8 mouse cellular contexts compared by ENCODE assay signal in genomic region chr10:128058601-128059151, GRCm38 (mm10). TPM values are rescaled to one million over a fixed set of nuclear protein-coding genes. Genes with fewer than 3 reads are reported as not detected.
DNase-seq lines count a peak whose midpoint lies in the region; ATAC-seq and TF ChIP-seq lines count a peak whose summit lies in the region.

Gene Ptges3 (plus strand): TSS chr10:128058954.

- peak; percentile 93 for ATAC-seq in forebrain, embryonic 16.5 days
- peak; percentile 92 for ATAC-seq in lung, embryonic 14.5 days (ENCODE audit: insufficient read depth)

- no peaks in the 10 kb centered on the region for H3K27me3 ChIP-seq in forebrain, embryonic 16.5 days (replicated peaks; ENCODE audit: control insufficient read depth, insufficient read depth, low read length)
- no peaks in the 10 kb centered on the region for H3K27me3 ChIP-seq in lung, embryonic 14.5 days (ENCODE audit: insufficient read depth, low read length)
- H3K27me3 ChIP-seq in thymus, adult 2 months (ENCODE audit: control insufficient read depth, insufficient read depth, low read length): no peaks in the 10 kb centered on the region

- no peak for TF ChIP-seq CTCF in layer of hippocampus, adult 2 months (conservative IDR thresholded peaks at IDR 0.05)
- TF ChIP-seq CTCF in lung, embryonic 14.5 days (IDR thresholded peaks at IDR 0.05; ENCODE audit: low read depth): no peak
- TF ChIP-seq CTCF in olfactory bulb, adult 2 months (IDR thresholded peaks at IDR 0.05; ENCODE audit: insufficient read depth, low read depth, low read length): no peak
- 0 out of 2 replicates have a peak, but pooled peaks have one; percentile 39 for TF ChIP-seq CTCF in thymus, adult 2 months (IDR thresholded peaks at IDR 0.05; ENCODE audit: borderline replicate concordance, control insufficient read depth, extremely low read depth, insufficient read depth, low read length, poor library complexity)

- H3K4me2 ChIP-seq in forebrain, embryonic 16.5 days (ENCODE audit: low read length): peak within 1 kb of the TSS; percentile 86
- H3K4me2 ChIP-seq in lung, embryonic 14.5 days: peak within 1 kb of the TSS; percentile 93

- TF ChIP-seq POLR2A in olfactory bulb, adult 2 months (IDR thresholded peaks at IDR 0.05; ENCODE audit: insufficient read depth, low read depth, low read length): peak; percentile 78
- peak; percentile 59 for TF ChIP-seq POLR2A in thymus, adult 2 months (IDR thresholded peaks at IDR 0.05; ENCODE audit: control insufficient read depth, extremely low read depth, insufficient read depth, low read length, poor library complexity)

- H3K4me3 ChIP-seq in ES-E14 (ENCODE audit: insufficient read depth in 1 of 2, low read depth in 1 of 2, low read length in 2 of 2, poor library complexity in 1 of 2, severe bottlenecking in 1 of 2): peak within 1 kb of the TSS; percentile 94 to 97
- H3K4me3 ChIP-seq in forebrain, embryonic 16.5 days (replicated peaks; ENCODE audit: low read length): peak within 1 kb of the TSS; percentile 71
- peak within 1 kb of the TSS; percentile 68 for H3K4me3 ChIP-seq in layer of hippocampus, adult 2 months
- H3K4me3 ChIP-seq in lung, embryonic 14.5 days (ENCODE audit: low read depth, low read length): peak within 1 kb of the TSS; percentile 72
- H3K4me3 ChIP-seq in olfactory bulb, adult 2 months (ENCODE audit: insufficient read depth, low read depth, low read length): peak within 1 kb of the TSS; percentile 65
- peak within 1 kb of the TSS; percentile 96 for H3K4me3 ChIP-seq in thymus, adult 2 months (ENCODE audit: control insufficient read depth, insufficient read depth, low read length)

- in situ Hi-C loops in ES-E14 (cut with MboI; ENCODE audit: low sequenced_read_pairs in 2 of 2, unreplicated experiment in 2 of 2): no loop called here

- peak within 1 kb of the TSS; percentile 97 for H3K27ac ChIP-seq in ES-E14 (ENCODE audit: insufficient read depth, low read depth, low read length, poor library complexity, severe bottlenecking)
- peak within 1 kb of the TSS; percentile 99 for H3K27ac ChIP-seq in forebrain, embryonic 16.5 days (ENCODE audit: low read length)
- H3K27ac ChIP-seq in layer of hippocampus, adult 2 months: peak within 1 kb of the TSS; percentile 98
- peak within 1 kb of the TSS; percentile 97 for H3K27ac ChIP-seq in lung, embryonic 14.5 days (ENCODE audit: low read depth)
- H3K27ac ChIP-seq in olfactory bulb, adult 2 months (ENCODE audit: insufficient read depth, low read depth, low read length): peak within 1 kb of the TSS; percentile 89
- H3K27ac ChIP-seq in thymus, adult 2 months (ENCODE audit: control insufficient read depth, insufficient read depth, low read length): peak within 1 kb of the TSS; percentile 77

- intact Hi-C loops in heart, postnatal 36 days (cut with DNase I): loop anchor here (1.0 kb wide), 1 partner anchor 23 kb away; the partner anchor contains the start of gene Naca

- DNase-seq in ES-E14 (ENCODE audit: low read depth, low spot score): peak; percentile 95
- DNase-seq in cerebellum, adult 11-12 months: peak; percentile 98
- peak; percentile 98 for DNase-seq in heart, postnatal 36 days
- peak; percentile 95 to 98 for DNase-seq in layer of hippocampus, adult 2 months (ENCODE audit: low spot score in 2 of 2)
- DNase-seq in lung, embryonic 14.5 days: peak; percentile 99
- peak; percentile 96 for DNase-seq in thymus, adult 2 months

- H3K9ac ChIP-seq in ES-E14 (ENCODE audit: insufficient read depth, low read depth, low read length, poor library complexity, severe bottlenecking): peak within 1 kb of the TSS; percentile 99
- H3K9ac ChIP-seq in forebrain, embryonic 16.5 days (replicated peaks; ENCODE audit: low read depth, low read length): peak within 1 kb of the TSS; percentile 92
- peak within 1 kb of the TSS; percentile 85 for H3K9ac ChIP-seq in lung, embryonic 14.5 days

- H3K36me3 ChIP-seq in ES-E14 (ENCODE audit: control insufficient read depth, insufficient read depth, low read length, poor library complexity, severe bottlenecking): peaks cover 7% of the 10 kb centered on the region
- no peaks in the 10 kb centered on the region for H3K36me3 ChIP-seq in forebrain, embryonic 16.5 days (ENCODE audit: control insufficient read depth, insufficient read depth)
- peaks cover 21% of the 10 kb centered on the region for H3K36me3 ChIP-seq in lung, embryonic 14.5 days (ENCODE audit: insufficient read depth)
- no peaks in the 10 kb centered on the region for H3K36me3 ChIP-seq in thymus, adult 2 months (ENCODE audit: control insufficient read depth, insufficient read depth, low read length)

- H3K4me1 ChIP-seq in ES-E14 (ENCODE audit: control insufficient read depth in 2 of 2, insufficient read depth in 2 of 2, low read length in 2 of 2, poor library complexity in 1 of 2): peaks cover 0 to 2% of the 10 kb centered on the region in 2 experiments; a peak in 1 of 4 replicates
- H3K4me1 ChIP-seq in forebrain, embryonic 16.5 days (replicated peaks; ENCODE audit: control insufficient read depth, insufficient read depth, low read length): peaks cover 20% of the 10 kb centered on the region
- H3K4me1 ChIP-seq in lung, embryonic 14.5 days (ENCODE audit: insufficient read depth): peaks cover 11% of the 10 kb centered on the region
- H3K4me1 ChIP-seq in olfactory bulb, adult 2 months (ENCODE audit: control insufficient read depth, insufficient read depth, low read length): peaks cover 5% of the 10 kb centered on the region; the same call in 1 of the 2 replicates
- peaks cover 3% of the 10 kb centered on the region; the same call in 1 of the 2 replicates for H3K4me1 ChIP-seq in thymus, adult 2 months (replicated peaks; ENCODE audit: control insufficient read depth, insufficient read depth, low read length)

- no peaks in the 10 kb centered on the region for H3K9me3 ChIP-seq in ES-E14 (ENCODE audit: control insufficient read depth, insufficient read depth, low read depth, low read length)
- no peaks in the 10 kb centered on the region for H3K9me3 ChIP-seq in forebrain, embryonic 16.5 days (ENCODE audit: control insufficient read depth, low read length)
- H3K9me3 ChIP-seq in lung, embryonic 14.5 days (ENCODE audit: low read depth, low read length): no peaks in the 10 kb centered on the region

- WGBS in forebrain, embryonic 16.5 days: 0% methylated on average over 72 of the region's 72 CpGs
- WGBS in lung, embryonic 14.5 days: under 1% methylated on average over 70 of the region's 72 CpGs
- WGBS in olfactory bulb, adult 2 months: under 1% methylated on average over 64 of the region's 72 CpGs
- under 1% methylated on average over 72 of the region's 72 CpGs for WGBS in thymus, adult 2 months

TF ChIP-seq in ES-E14, 5 proteins besides CTCF, POLR2A, EP300 and RAD21:
- TF ChIP-seq ZC3H11A (IDR thresholded peaks at IDR 0.05; ENCODE audit: borderline replicate concordance, low read depth, low read length) (no peak), CHD2 (IDR thresholded peaks at IDR 0.05; ENCODE audit: low read depth, low read length) (peak; percentile 92), ZNF384 (IDR thresholded peaks at IDR 0.05; ENCODE audit: low read depth, low read length) (no peak), MAFK (IDR thresholded peaks at IDR 0.05; ENCODE audit: insufficient read depth, low read depth, low read length) (peak; percentile 93), HCFC1 (IDR thresholded peaks at IDR 0.05; ENCODE audit: borderline replicate concordance, insufficient read depth, low read length) (peak; percentile 13; the same call in 1 of the 2 replicates)

RNA-seq across cellular contexts. Expression of gene Ptges3, which starts in this region (rescaled TPM):
- total RNA-seq in ES-E14 (2012; rRNA removed): 125 and 240 TPM in 2 replicates
- polyA plus RNA-seq in forebrain, embryonic 16.5 days (2015; fragmentation: Nextera tagmentation; extraction: Ambion mirVana): 395 and 436 TPM in 2 replicates
- 10 to 100 TPM; 80.7 to 90.5 TPM for total RNA-seq in heart, postnatal 36 days (2021)
- 100 to 1,000 TPM; 135 to 142 TPM for total RNA-seq in layer of hippocampus, adult 2 months (2021)
- polyA plus RNA-seq in lung, embryonic 14.5 days (2014; fragmentation: Nextera tagmentation; extraction: Ambion mirVana): 548 and 570 TPM in 2 replicates
- polyA plus RNA-seq in olfactory bulb, adult 2 months (2012; ENCODE audit: insufficient read depth, insufficient read length, low replicate concordance, missing spikeins): not detected in 2 replicates
- polyA plus RNA-seq in thymus, adult 2 months (2012; rRNA removed): 55.7 and 99.1 TPM in 2 replicates

Comparison
In these comparisons a context has a peak if more than half of its experiments do, and no peak if none do; other contexts are left out.
1. Peak in every context shown above with its lines: DNase-seq, ATAC-seq, H3K4me3 ChIP-seq and H3K27ac ChIP-seq.